Mouse (Mus musculus) megakaryocyte, embryonic 14.5 days (primary cell): ENCODE results near the gene Supv3l1. TPM values are rescaled to one million over a fixed set of nuclear protein-coding genes. Genes with fewer than 3 reads are reported as not detected.
A peak's percentile ranks its signal among the peaks of the same experiment; 100 is the strongest.

Source experiments
- H3K27me3 ChIP-seq: replicated peaks from 2 replicates; pipeline ENCODE3; 2012; ENCODE audit warnings: inconsistent platforms
- H3K36me3 ChIP-seq: replicated peaks from 2 replicates; pipeline ENCODE3; 2012; ENCODE audit warnings: low read length, inconsistent platforms, mixed read lengths
- H3K4me1 ChIP-seq: 2 replicates; pipeline ENCODE4 v1.6.1; 2012; ENCODE audit warnings: inconsistent platforms
- H3K4me3 ChIP-seq: replicated peaks from 2 replicates; pipeline ENCODE3; 2012; ENCODE audit warnings: moderate library complexity, mild to moderate bottlenecking, inconsistent platforms
- H3K9me3 ChIP-seq: 2 replicates; pipeline ENCODE4 v1.6.1; 2012; ENCODE audit warnings: inconsistent platforms
- FLI1 ChIP-seq: IDR thresholded peaks from 2 replicates; pipeline ENCODE4 v1.6.1; 2012; ENCODE audit warnings: low read length, inconsistent platforms, mixed read lengths
- GATA1 ChIP-seq: IDR thresholded peaks from 3 replicates; pipeline ENCODE4 v1.6.1; 2012; ENCODE audit warnings: mixed read lengths, low read length, inconsistent platforms, borderline replicate concordance
- polyA plus RNA-seq: library from polyadenylated mRNA; stranded (reverse); fragments of >175 nt; gene quantifications from 2 replicates; pipeline ENCODE4 v1.2.3, GENCODE M21; 2012; ENCODE audit warnings: low replicate concordance; ENCODE audit not compliant: insufficient read depth

The Supv3l1 gene
- polyA plus RNA-seq, 1 experiment = 10.9 TPM

DNA sequence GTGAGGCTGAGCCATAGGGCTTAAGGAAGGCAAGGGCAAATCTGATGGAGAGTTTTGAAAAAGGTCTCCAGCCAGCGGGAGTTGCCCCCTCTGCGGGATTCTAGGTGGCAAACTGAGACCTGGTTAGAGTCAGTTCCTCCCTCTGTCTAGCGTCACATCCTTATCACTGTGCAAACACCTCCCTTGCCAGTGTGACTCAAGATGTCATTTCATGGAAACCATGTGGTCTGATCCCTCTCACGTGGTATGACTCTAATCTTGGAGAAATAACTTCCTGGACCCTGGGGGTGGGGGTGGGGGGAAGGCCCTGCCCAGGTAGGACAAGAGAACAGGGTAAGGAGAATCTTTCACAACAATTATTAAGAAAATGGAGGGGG is 35.9 kb downstream of the Supv3l1 start:
- no peak for TF ChIP-seq FLI1
- TF ChIP-seq GATA1 = no peak
- Histone ChIP-seq H3K4me3 (no peak overlapping the region), H3K9me3 (no peaks in the 10 kb centered on the region), H3K4me1 (peaks cover 14% of the 10 kb centered on the region), H3K27me3 (peaks cover 44% of the 10 kb centered on the region), H3K36me3 (no peaks in the 10 kb centered on the region)

DNA sequence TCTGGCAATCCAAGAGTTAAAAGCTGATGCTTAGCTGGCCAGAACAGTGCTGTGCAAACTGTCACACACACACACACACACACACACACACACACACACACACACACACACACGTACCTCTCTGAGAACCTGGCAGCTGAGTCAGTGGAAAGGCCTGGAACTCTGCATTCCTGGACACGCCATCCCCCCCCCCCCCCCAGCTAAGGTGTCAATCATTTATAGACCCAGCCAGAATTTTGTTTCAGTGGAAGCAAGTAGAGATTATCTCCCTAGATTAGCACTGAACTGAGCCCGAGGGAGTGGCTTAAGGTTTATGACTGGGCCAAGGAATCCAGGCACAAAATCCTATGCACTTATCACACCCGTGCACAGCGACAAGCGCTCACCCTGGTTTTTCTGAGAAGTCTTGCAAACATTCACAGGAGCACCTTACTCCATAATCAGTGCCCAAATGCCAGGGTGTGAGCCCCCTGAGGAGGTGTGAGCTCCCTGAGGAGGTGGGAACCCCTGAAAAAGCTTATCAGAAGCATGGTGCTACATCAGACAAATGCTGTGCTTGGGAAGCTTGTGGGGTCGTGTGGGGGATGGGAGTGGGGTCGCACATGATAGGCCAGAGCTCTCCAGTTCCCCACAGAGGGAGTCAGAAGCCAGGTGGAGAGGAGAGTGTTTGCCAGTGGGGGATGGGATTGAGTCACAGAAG is 36.5 kb downstream of the Supv3l1 start:
- no peak for TF ChIP-seq FLI1
- no peak for TF ChIP-seq GATA1
- Histone ChIP-seq H3K36me3 (no peaks in the 10 kb centered on the region), H3K4me3 (no peak overlapping the region), H3K9me3 (no peaks in the 10 kb centered on the region), H3K27me3 (peaks cover 45% of the 10 kb centered on the region), H3K4me1 (peaks cover 14% of the 10 kb centered on the region)

DNA sequence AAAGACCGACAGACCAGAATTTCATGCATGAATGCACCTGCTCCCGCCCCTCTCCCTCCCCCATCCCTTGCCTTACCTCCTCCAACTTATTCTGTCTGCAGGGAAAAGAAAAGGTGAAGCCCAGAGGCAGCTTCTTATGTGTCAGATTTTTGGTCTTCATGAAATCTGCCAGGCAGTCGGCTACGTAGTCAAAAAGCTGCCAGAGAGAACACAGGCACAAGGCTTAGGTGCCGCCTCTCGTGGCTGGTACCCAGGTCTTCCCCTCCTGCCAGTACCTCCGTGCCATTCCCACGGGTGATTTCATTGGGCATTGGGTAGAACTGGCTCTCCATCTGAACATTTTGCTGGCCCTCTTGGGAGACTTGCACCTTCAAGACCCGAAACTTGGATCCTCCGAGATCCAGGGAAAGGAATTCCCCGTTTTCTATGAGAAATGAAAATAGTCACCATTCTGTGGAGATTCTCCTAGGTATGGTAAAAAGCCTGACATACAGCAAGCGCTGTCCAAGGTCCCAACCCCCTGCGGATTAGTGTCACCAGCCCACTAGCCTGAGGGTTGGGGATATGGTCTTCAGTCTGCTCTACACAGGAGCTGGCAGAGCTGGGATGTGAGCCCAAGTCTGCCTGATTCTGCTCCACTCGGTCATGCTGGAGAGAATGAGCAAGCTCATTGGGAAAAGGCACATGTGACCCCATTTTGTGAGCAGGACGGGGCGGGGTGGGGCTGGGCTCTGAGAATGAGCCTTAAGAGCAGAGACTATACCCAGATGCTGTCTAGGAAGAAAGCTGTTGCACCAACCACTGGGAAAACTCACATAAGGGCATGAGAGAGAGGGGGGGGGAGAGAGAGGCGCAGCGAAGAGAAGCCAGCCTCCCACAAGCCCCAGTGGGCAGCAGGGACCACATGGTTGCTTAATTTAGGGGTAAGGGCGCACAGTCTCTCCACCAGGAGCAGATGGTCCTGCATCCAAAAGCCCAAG is 37.8 kb downstream of the Supv3l1 start:
- Histone ChIP-seq H3K4me1 (peaks cover 14% of the 10 kb centered on the region), H3K36me3 (no peaks in the 10 kb centered on the region), H3K9me3 (no peaks in the 10 kb centered on the region), H3K4me3 (no peak overlapping the region), H3K27me3 (peaks cover 45% of the 10 kb centered on the region)
- TF ChIP-seq GATA1 = no peak
- TF ChIP-seq FLI1 = no peak

DNA sequence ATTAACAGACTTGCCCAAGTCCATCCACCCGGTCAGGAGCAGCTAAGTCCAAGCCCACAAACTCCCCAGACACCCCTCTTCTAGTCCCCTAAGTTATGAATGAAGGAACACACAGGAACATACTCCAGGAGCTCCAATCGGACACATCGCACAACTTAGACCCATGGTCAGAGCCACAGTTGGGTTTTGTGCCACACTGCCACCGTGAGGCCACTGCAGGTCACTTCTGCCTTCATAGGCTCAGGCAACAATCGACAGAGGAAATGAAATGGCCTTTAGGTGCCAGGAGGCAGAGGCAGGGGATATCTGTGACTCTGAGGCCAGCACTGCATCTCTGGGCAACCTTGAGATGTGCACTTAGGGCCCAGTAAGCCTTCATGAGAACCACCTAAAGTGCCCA is 38.6 kb downstream of the Supv3l1 start:
- H3K27me3 ChIP-seq = peaks cover 49% of the 10 kb centered on the region
- no peak for TF ChIP-seq FLI1
- TF ChIP-seq GATA1 = no peak
- no peaks in the 10 kb centered on the region for H3K9me3 ChIP-seq
- H3K36me3 ChIP-seq = no peaks in the 10 kb centered on the region
- no peak overlapping the region for H3K4me3 ChIP-seq
- peaks cover 14% of the 10 kb centered on the region for H3K4me1 ChIP-seq

DNA sequence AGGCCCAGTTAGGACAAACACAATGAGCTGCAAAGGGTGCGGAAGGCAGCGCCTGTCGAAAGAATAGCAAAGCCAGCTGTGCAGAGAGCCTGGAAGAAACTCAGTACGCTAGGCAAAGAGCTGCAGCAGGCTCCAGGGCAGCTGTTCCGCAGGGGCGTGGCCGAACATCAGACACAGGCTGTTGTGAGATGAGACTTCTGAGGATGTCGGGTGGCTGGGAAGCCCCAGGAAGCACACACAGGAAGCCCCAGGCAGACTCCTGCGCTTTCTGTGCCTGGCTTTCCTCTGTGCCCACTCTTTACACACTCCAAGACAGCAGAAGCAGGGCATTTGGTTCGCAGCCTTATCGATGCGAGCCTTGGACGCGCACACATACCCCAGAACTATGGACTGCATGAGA is 44.6 kb downstream of the Supv3l1 start:
- Histone ChIP-seq H3K4me3 (peak overlapping the region; percentile 25), H3K36me3 (no peaks in the 10 kb centered on the region), H3K4me1 (peaks cover 11% of the 10 kb centered on the region), H3K27me3 (peaks cover 55% of the 10 kb centered on the region), H3K9me3 (no peaks in the 10 kb centered on the region)
- TF ChIP-seq GATA1 (no peak), FLI1 (no peak)

DNA sequence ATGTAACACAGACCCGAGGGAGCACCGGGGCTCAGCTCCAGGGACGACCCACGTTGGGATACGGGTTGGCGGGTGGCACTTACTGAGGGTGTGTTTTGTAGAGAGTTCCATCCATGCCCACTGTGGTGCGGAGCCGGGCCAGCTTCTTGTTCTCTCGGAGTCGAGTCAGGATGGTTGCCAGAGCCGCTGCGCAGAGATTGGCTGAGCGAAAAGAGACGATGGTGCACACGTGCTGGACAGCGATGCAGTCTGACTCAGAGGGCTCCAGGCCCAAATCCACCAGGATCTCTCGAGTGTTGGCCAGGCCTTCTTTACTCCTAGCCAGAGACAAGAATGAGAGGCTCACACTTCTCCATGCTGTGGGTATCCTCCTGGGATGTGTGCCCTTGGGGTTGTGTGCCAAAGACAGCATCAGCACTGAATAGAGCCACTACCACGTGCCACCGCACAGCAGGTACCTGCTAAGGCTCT is 47.9 kb downstream of the Supv3l1 start:
- peaks cover 40% of the 10 kb centered on the region for H3K27me3 ChIP-seq
- TF ChIP-seq FLI1 = no peak
- TF ChIP-seq GATA1 = no peak

DNA sequence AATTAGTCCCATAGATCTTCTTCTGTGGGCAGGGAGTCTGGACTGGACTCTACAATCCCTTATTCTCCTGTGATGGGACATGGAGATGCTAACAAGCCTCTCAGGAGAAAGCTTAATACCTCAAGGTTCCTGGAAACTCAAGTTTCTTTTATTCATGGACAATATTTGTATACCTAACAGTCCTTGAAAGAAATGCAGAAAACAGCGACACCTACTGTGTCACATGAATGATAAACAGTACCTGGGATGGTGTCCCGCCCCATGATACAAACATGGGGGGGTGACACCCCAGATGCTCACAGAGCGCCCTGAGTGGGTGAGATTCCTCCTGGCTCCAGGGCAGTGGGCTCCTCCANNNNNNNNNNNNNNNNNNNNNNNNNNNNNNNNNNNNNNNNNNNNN is 66.5 kb downstream of the Supv3l1 start:
- H3K4me3 ChIP-seq = no peak overlapping the region
- H3K36me3 ChIP-seq = no peaks in the 10 kb centered on the region
- peaks cover 12% of the 10 kb centered on the region; the same call in 1 of the 2 replicates for H3K4me1 ChIP-seq
- no peak for TF ChIP-seq GATA1
- no peak for TF ChIP-seq FLI1
- H3K27me3 ChIP-seq = peaks cover 25% of the 10 kb centered on the region
- H3K9me3 ChIP-seq = no peaks in the 10 kb centered on the region

More for the DNA sequence above, 47.9 kb downstream of the Supv3l1 start:
- Histone ChIP-seq H3K4me1 (peaks cover 14% of the 10 kb centered on the region), H3K4me3 (no peak overlapping the region), H3K36me3 (no peaks in the 10 kb centered on the region), H3K9me3 (no peaks in the 10 kb centered on the region)

DNA sequence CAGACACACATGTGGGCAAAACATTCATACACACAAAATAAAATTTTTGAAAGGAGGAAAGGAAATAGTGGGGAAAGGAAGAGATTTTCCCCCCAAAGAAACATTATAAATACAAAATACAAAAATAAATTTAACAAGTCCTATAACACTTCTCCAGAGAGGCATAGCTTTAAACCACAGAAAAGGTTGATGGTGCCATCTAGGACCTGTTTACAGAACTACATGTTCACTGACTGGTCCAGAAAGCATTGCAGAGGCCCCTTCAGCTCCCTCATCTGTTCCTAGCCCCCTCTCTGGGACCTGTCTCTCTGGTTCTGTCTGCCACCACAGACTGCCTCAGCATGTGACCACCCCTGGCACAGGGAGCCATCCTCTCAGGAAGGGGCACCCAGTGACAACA is 68.6 kb downstream of the Supv3l1 start:
- peaks cover 12% of the 10 kb centered on the region for H3K9me3 ChIP-seq
- H3K27me3 ChIP-seq = peaks cover 26% of the 10 kb centered on the region
- peaks cover 15% of the 10 kb centered on the region for H3K4me1 ChIP-seq
- no peaks in the 10 kb centered on the region for H3K36me3 ChIP-seq
- no peak overlapping the region for H3K4me3 ChIP-seq
- TF ChIP-seq GATA1 (no peak), FLI1 (no peak)

DNA sequence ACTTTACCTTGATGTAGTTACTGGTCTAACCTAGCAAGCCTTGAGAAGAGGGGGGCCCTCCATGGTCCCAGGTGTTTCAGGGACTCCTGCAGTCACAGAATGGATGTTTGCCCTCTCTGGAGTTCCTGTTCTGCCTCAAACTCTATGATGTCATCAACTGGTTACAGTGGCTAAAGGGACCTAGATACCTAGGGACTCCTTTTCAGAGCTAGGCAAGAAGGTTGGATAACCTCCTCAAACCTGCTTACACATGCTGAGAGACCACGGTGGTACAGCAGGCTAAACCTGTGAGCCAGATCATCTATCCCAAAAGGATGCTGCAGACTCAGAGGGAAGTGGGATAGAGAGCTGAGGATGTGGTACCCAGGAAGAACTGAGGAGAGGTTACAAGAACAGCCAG is 69.7 kb downstream of the Supv3l1 start, which contains the start of gene Hk1:
Hk1 (minus strand) TSS at position 101 of the 400 bp plus-strand sequence.
- no peak within 1 kb of the TSS for H3K4me3 ChIP-seq
- peaks cover 10% of the 10 kb centered on the region for H3K4me1 ChIP-seq
- H3K36me3 ChIP-seq = no peaks in the 10 kb centered on the region
- no peak for TF ChIP-seq FLI1
- no peak for TF ChIP-seq GATA1
- peaks cover 14% of the 10 kb centered on the region for H3K9me3 ChIP-seq
- peaks cover 30% of the 10 kb centered on the region for H3K27me3 ChIP-seq

Other genes starting within 250 kb of the Supv3l1 start
- not detected in 2 replicates for gene Tspan15, start 218.5 kb downstream of the Supv3l1 start, polyA plus RNA-seq
- not detected in 2 replicates for gene Tacr2, start 197.3 kb downstream of the Supv3l1 start, polyA plus RNA-seq
- gene Hk1, start 69.8 kb downstream of the Supv3l1 start, polyA plus RNA-seq = 509 and 816 TPM in 2 replicates
- gene Hkdc1, start 27.2 kb downstream of the Supv3l1 start, polyA plus RNA-seq = not detected in 2 replicates
- not detected in 2 replicates for gene 4930507D05Rik, start 249 bp downstream of the Supv3l1 start, polyA plus RNA-seq
- 1.1 and 8.9 TPM in 2 replicates for gene Vps26a, start 37.1 kb upstream of the Supv3l1 start, polyA plus RNA-seq
- gene Srgn, start 77.7 kb upstream of the Supv3l1 start, polyA plus RNA-seq = 95.0 and 696 TPM in 2 replicates
- 2.5 and 5.1 TPM in 2 replicates for gene Kif1bp, start 128.7 kb upstream of the Supv3l1 start, polyA plus RNA-seq
- gene Ddx21, start 152.5 kb upstream of the Supv3l1 start, polyA plus RNA-seq = 5.4 and 39.8 TPM in 2 replicates
- 6.6 and 107 TPM in 2 replicates for gene Ddx50, start 201.5 kb upstream of the Supv3l1 start, polyA plus RNA-seq